Mouse (Mus musculus): ENCODE results near the gene Grm8.
"Not testable (repeated sequence)": the region's sequence is repeated elsewhere in the genome, so short reads cannot be mapped to it uniquely, and the experiment has no call there.

The Grm8 gene

DNA sequence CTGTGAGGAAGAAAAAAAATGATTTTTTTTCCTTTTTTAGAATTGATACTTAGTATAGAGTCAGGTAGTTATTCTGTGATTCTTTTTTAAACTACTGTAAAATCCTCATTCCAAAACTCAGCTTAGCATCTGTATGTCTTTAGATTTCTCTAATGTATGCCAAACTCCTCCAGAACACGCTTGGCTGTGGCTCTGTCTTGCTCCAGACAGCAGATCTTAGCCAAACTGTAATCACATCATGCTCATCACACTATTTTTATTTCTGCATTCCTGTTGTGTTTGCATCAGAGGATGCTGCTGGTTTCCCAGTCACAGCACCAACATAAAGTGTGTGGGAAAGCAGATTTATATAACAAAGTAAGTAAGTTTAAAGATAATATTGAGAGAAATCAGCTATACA lies 249.2 kb downstream of the Grm8 start:
- DNase-seq (ENCODE audit: low spot score): no peak

DNA sequence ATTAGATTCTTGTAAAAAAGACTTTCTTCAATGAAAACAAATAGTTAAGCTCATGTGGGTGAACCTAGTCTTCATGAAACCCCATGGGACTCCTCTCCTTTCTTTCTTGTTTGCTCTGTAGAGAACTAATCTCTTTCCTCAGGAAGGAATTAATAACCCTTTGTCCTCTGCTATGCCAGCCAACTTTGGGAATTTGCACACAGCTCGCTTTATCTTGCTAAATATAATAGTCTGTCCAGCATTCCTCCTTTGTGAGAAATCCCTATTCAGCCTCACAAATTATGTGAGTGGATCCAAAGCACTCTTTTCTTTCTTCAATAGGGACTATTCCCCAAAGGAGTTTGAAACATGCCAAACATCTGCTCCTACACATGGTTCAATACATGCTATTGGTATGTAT lies 285.3 kb downstream of the Grm8 start:
- no peak for DNase-seq (ENCODE audit: low spot score)

DNA sequence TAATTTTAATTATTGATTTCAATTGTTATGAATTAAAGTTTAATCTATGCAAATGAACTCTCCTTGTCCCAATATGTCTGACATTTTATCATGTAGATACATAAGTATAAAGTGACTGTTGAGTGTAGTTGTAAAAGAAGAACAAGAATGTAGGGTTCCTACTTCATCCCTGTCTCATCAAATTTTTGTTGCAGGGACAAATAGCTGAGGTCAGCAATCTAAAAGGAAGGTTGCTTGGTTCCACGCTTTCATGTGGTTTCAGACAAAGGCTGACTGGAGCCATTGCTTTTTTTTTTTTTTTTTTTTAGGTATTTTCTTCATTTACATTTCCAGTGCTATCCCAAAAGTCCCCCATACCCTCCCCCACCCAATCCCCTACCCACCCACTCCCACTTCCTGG lies 298.8 kb downstream of the Grm8 start:
- DNase-seq (ENCODE audit: low spot score): no peak

- not testable (repeated sequence) for DNase-seq (ENCODE audit: low spot score)
These were observed 315.2 kb downstream of the Grm8 start for GRCm38 (mm10) chr6:27819735-27820134.

- no peak for DNase-seq (ENCODE audit: low spot score)
These were observed 322.2 kb downstream of the Grm8 start for GRCm38 (mm10) chr6:27812789-27813188.

GRCm38 (mm10) chr6:27809996-27810395 lies 325.0 kb downstream of the Grm8 start:
- DNase-seq (ENCODE audit: low spot score): no peak

DNA sequence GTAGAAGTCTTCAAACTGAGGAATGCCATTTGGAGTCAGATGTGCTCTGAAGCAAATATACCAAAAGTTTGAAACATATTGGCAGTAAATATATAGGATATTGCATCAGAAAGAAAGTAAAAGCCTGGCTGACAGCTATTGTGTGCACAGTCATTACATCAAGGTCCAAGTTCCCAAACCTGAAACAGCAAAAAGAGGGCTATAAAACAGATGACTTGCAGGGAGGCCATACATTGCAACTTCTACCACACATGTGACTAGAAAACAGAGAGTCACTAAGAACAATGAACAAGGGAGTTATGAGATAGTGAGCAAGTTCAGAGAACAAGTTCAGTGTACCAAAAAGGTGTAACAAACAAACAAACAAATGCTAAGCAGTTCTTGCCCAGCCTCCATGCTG lies 328.2 kb downstream of the Grm8 start:
- no peak for DNase-seq (ENCODE audit: low spot score)

- DNase-seq (ENCODE audit: low spot score): no peak
These were observed 334.0 kb downstream of the Grm8 start for GRCm38 (mm10) chr6:27800881-27801572.

GRCm38 (mm10) chr6:27798735-27799134 lies 336.2 kb downstream of the Grm8 start:
- no peak for DNase-seq (ENCODE audit: low spot score)

GRCm38 (mm10) chr6:27789566-27789965 lies 345.4 kb downstream of the Grm8 start:
- no peak for DNase-seq (ENCODE audit: low spot score)

- no peak for DNase-seq (ENCODE audit: low spot score)
These were observed 345.8 kb downstream of the Grm8 start for GRCm38 (mm10) chr6:27789151-27789550.

DNA sequence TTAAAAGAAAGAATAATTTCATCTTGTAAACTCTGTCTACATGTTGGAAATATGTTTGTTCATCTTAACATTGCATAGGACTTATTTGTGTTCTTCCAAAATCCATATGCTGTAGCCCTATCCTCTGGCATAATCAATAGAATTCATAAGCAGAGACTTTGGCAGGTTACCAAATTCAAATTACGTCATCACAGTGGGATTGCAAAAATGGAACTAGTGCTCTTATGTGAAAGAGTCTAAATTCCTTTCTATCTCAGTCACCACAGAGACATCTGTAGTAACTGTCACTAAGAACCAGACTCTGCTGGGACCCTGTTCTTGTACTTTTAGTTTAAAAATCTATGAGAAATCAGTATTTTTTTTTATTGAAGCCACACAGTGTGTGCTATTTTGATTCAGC lies 352.7 kb downstream of the Grm8 start:
- no peak for DNase-seq (ENCODE audit: low spot score)

DNA sequence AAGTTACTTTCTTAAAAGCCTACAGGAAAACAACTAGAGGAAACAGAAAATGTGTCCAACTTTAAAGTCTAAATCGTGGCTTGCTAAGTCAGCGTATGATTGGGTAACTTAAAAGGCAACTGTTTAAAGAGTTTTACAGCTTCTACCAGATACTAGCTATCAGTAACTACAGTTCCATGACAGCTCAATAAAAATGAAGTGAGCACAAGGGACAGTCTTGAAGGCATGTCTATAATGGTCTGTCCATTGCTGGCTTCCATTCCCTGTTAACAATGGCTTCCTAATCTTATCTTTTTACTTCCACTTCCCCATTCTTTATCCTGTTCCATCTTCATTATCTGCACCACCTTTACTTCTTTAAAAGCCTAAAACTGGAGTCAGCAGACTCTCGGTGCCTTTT lies 353.6 kb downstream of the Grm8 start:
- no peak for DNase-seq (ENCODE audit: low spot score)

DNA sequence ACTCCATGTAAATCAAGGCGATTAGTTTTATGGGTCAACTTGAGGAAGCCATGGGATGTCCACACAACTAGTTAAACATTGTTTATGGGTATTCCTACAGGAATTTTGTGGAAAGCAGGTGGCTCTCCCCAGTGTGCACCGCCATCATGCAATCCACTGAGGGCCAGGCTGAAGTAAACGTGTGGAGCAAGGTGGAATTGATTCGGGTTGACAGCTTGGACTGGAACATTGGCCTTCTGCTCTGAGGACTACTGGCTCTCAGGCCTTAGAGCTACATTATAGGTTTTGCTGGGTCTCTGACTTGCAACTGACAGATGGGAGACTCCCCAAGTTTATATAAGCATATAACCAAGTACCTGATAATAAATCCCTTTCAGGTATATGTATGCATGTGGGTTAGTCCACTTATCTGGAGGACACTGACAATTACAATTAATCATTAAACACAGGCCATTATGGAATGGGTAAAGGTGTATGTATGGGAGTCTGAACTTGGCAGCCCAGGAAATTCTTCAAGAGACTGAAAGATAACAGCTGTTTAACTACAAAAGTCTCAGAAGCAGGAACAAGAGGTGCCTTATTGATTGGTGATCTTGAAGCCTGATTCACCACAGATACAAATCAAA lies 359.2 kb downstream of the Grm8 start:
- DNase-seq (ENCODE audit: low spot score): no peak

DNA sequence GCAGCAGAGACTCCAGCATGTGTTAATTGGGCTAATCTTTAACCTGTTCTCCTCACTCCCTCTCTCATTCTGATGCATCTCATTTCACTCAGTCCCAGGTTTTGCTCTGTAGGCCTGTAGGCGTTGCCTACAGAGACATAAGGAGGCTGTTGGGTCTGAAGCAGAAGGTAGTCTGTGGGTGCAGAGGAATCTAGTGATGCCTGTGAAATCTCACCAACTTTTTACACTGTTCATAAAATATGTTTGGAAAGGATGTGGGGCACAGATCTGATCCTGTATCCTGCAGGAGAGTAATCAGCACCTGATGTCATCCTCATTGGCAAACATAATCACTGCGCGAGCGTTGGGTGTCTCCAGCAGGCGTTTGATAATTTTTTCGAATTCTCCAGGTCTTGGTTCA lies 372.9 kb downstream of the Grm8 start:
- DNase-seq (ENCODE audit: low spot score): no peak

GRCm38 (mm10) chr6:27753290-27753829 lies 381.6 kb downstream of the Grm8 start:
- DNase-seq (ENCODE audit: low spot score): no peak

- no peak for DNase-seq (ENCODE audit: low spot score)
These were observed 388.5 kb downstream of the Grm8 start for GRCm38 (mm10) chr6:27746493-27746892.

- DNase-seq (ENCODE audit: low spot score): no peak
These were observed 389.1 kb downstream of the Grm8 start for GRCm38 (mm10) chr6:27745693-27746451.

DNA sequence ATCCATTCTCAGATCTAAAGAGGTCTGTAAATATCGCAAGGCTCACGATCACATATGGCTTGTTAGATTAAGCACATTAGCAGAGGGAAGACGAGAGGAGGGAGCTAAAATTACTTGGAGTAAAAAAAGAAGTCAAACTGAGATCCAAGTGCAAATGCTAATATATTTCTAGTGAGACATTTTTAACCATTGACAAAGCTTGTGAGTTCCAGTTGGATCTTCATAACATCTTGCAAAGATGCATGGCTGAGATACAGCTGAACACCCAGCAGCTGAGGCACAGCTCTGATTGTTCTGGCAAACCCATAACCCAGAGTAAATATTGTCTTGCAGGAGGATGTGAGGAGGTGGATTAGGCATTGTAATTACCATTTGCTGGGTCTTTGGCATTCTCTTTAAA lies 445.6 kb downstream of the Grm8 start:
- no peak for DNase-seq (ENCODE audit: low spot score)

- no peak for DNase-seq (ENCODE audit: low spot score)
These were observed 473.1 kb downstream of the Grm8 start for GRCm38 (mm10) chr6:27661747-27662435.

- no peak for DNase-seq (ENCODE audit: low spot score)
These were observed 477.5 kb downstream of the Grm8 start for GRCm38 (mm10) chr6:27657520-27657919.

- DNase-seq (ENCODE audit: low spot score): no peak
These were observed 488.5 kb downstream of the Grm8 start for GRCm38 (mm10) chr6:27646503-27646902.
